Comparison of ENCODE assay signal across 10 mouse cellular contexts in genomic region chr10:62971821-62972220, GRCm38 (mm10). TPM values are rescaled to one million over a fixed set of nuclear protein-coding genes. Genes with fewer than 3 reads are reported as not detected.
DNase-seq lines count a peak whose midpoint lies in the region; ATAC-seq and TF ChIP-seq lines count a peak whose summit lies in the region.
"Had no signal": no experiment of that assay in that cellular context is flagged by ENCODE, and none has a peak within 500 bp of the region (broad histone marks: within the 10 kb centered on the region; RNA-seq: fewer than 3 reads in every experiment).

No protein-coding gene starts in this region.

- no peaks in the 10 kb centered on the region for H3K27me3 ChIP-seq in hindbrain, embryonic 11.5 days (ENCODE audit: control insufficient read depth, insufficient read depth, low read length)
- H3K27me3 ChIP-seq in hindbrain, embryonic 13.5 days, result no peaks in the 10 kb centered on the region
- H3K27me3 ChIP-seq in CH12.LX (replicated peaks), result no peaks in the 10 kb centered on the region

- H3K36me3 ChIP-seq in hindbrain, embryonic 11.5 days (ENCODE audit: control insufficient read depth, insufficient read depth, low read length), result 0 out of 2 replicates have a peak, but pooled peaks cover 2% of the 10 kb centered on the region
- H3K36me3 ChIP-seq in hindbrain, embryonic 13.5 days, result peaks cover 38% of the 10 kb centered on the region
- H3K36me3 ChIP-seq in CH12.LX (replicated peaks in 1 of 2; ENCODE audit: control insufficient read depth in 1 of 2, insufficient read depth in 1 of 2, low read length in 1 of 2), result peaks cover 51 to 75% of the 10 kb centered on the region in 2 experiments

- in situ Hi-C loops in CH12.LX (cut with MboI; ENCODE audit: low pct_ligation_motif_present, low pct_unique_long_range_greater_than_20kb, low sequenced_read_pairs), result no loop called here

- TF ChIP-seq RAD21 in CH12.LX (IDR thresholded peaks at IDR 0.05; ENCODE audit: low read depth, low read length), result no peak

- H3K9ac ChIP-seq in hindbrain, embryonic 11.5 days (ENCODE audit: low read depth, low read length), result no peak overlapping the region
- H3K9ac ChIP-seq in hindbrain, embryonic 13.5 days, result no peak overlapping the region
- no peak overlapping the region for H3K9ac ChIP-seq in CH12.LX (ENCODE audit: insufficient read depth, low read depth)

- dilution Hi-C loops in CH12.LX (cut with MboI; ENCODE audit: extremely low pct_ligation_motif_present, extremely low pct_unique_long_range_greater_than_20kb, low sequenced_read_pairs), result no loop called here

- H3K9me3 ChIP-seq in hindbrain, embryonic 11.5 days (ENCODE audit: control insufficient read depth, low read length), result no peaks in the 10 kb centered on the region
- no peaks in the 10 kb centered on the region for H3K9me3 ChIP-seq in hindbrain, embryonic 13.5 days
- H3K9me3 ChIP-seq in CH12.LX (replicated peaks; ENCODE audit: low read length), result no peaks in the 10 kb centered on the region

- no peak for ATAC-seq in hindbrain, embryonic 11.5 days (ENCODE audit: low FRiP score)
- no peak for ATAC-seq in hindbrain, embryonic 13.5 days (ENCODE audit: low FRiP score)
- ATAC-seq: CD4-positive, CD25-positive, alpha-beta regulatory T cell, adult 4 months had no signal

- 67% methylated on average over 16 of the region's 16 CpGs for WGBS in hindbrain, embryonic 11.5 days
- WGBS in hindbrain, embryonic 13.5 days, result 52% methylated on average over 16 of the region's 16 CpGs

- no peak overlapping the region for H3K27ac ChIP-seq in hindbrain, embryonic 11.5 days (ENCODE audit: low read depth, low read length)
- no peak overlapping the region for H3K27ac ChIP-seq in hindbrain, embryonic 13.5 days
- H3K27ac ChIP-seq in CH12.LX (ENCODE audit: insufficient read depth, low read depth), result no peak overlapping the region
- H3K27ac ChIP-seq: macrophage had no signal

- H3K4me3 ChIP-seq in hindbrain, embryonic 11.5 days (ENCODE audit: low read depth, low read length), result no peak overlapping the region
- H3K4me3 ChIP-seq in hindbrain, embryonic 13.5 days, result no peak overlapping the region
- H3K4me3 ChIP-seq in CH12.LX (replicated peaks in 1 of 3; ENCODE audit: low read depth in 2 of 3, low read length in 2 of 3, poor library complexity in 1 of 3), result no peak overlapping the region

- peak; percentile 29 for DNase-seq in hindbrain, embryonic 11.5 days (ENCODE audit: low spot score)
- peak; percentile 30 for DNase-seq in CH12.LX (ENCODE audit: extremely low read depth)
- peak; percentile 46 to 47 for DNase-seq in cerebellum, postnatal 36 days
- peak; percentile 36 for DNase-seq in layer of hippocampus, adult 9-11 months
- DNase-seq in heart, postnatal 14 days, result no peak
- no peak for DNase-seq in heart, adult 9 months (ENCODE audit: low spot score in 2 of 2)
- DNase-seq in testis, postnatal 10 days (ENCODE audit: low spot score), result no peak

- TF ChIP-seq CTCF in CH12.LX (conservative IDR thresholded peaks at IDR 0.05 in 1 of 2, IDR thresholded peaks at IDR 0.05 in 1 of 2; ENCODE audit: low read depth in 2 of 2, low read length in 2 of 2), result no peak

- intact Hi-C loops in heart, postnatal 14 days (cut with DNase I), result no loop called here

- no peaks in the 10 kb centered on the region for H3K79me2 ChIP-seq in CH12.LX (replicated peaks; ENCODE audit: control insufficient read depth, extremely low read depth, insufficient read depth, poor library complexity, severe bottlenecking)

- TF ChIP-seq EP300 in CH12.LX (IDR thresholded peaks at IDR 0.05; ENCODE audit: low read length), result no peak

- no peak overlapping the region for H3K4me2 ChIP-seq in hindbrain, embryonic 11.5 days (replicated peaks; ENCODE audit: low read depth, low read length)
- no peak overlapping the region for H3K4me2 ChIP-seq in hindbrain, embryonic 13.5 days
- no peak overlapping the region for H3K4me2 ChIP-seq in CH12.LX (ENCODE audit: insufficient read depth, low read depth, poor library complexity, severe bottlenecking)

- no peak for TF ChIP-seq POLR2A in CH12.LX (IDR thresholded peaks at IDR 0.05; ENCODE audit: low read depth, low read length)

- H3K4me1 ChIP-seq in hindbrain, embryonic 11.5 days (replicated peaks; ENCODE audit: control insufficient read depth, insufficient read depth, low read length), result no peaks in the 10 kb centered on the region
- H3K4me1 ChIP-seq in hindbrain, embryonic 13.5 days (replicated peaks), result no peaks in the 10 kb centered on the region
- peaks cover 0 to 6% of the 10 kb centered on the region in 2 experiments; a peak in 1 of 4 replicates for H3K4me1 ChIP-seq in CH12.LX (ENCODE audit: control insufficient read depth in 1 of 2, insufficient read depth in 2 of 2)

TF ChIP-seq in CH12.LX, 34 proteins besides CTCF, POLR2A, EP300 and RAD21:
- no peak for TF ChIP-seq E2F4 (IDR thresholded peaks at IDR 0.05; ENCODE audit: insufficient replicate concordance, low read depth, low read length)
- TF ChIP-seq MEF2A (IDR thresholded peaks at IDR 0.05; ENCODE audit: borderline replicate concordance, low read depth, low read length), result no peak

RNA-seq across cellular contexts. Expression of gene Rufy2, which starts 8.2 kb away (rescaled TPM):
- polyA plus RNA-seq in hindbrain, embryonic 11.5 days (2014; fragmentation: Nextera tagmentation; extraction: Ambion mirVana), result 24.8 and 35.0 TPM in 2 replicates
- 52.6 and 57.0 TPM in 2 replicates for polyA plus RNA-seq in hindbrain, embryonic 13.5 days (2015; fragmentation: Nextera tagmentation; extraction: Ambion mirVana)
- 4.9 and 5.6 TPM in 2 replicates for total RNA-seq in CH12.LX (2012; rRNA removed)
- 5.8 and 9.0 TPM in 2 replicates for total RNA-seq in CH12.LX (2014; rRNA removed)
- 6.8 and 7.1 TPM in 2 replicates for polyA plus RNA-seq in CH12.LX (2012; ENCODE audit: insufficient read length, low read depth)
- total RNA-seq in heart, postnatal 14 days (2021), result 10 to 100 TPM; 12.1 to 13.1 TPM

RNA-seq across cellular contexts. Expression of gene Dna2, which starts 25.0 kb away (rescaled TPM):
- 18.7 and 18.9 TPM in 2 replicates for polyA plus RNA-seq in hindbrain, embryonic 11.5 days (2014; fragmentation: Nextera tagmentation; extraction: Ambion mirVana)
- 5.1 and 6.4 TPM in 2 replicates for polyA plus RNA-seq in hindbrain, embryonic 13.5 days (2015; fragmentation: Nextera tagmentation; extraction: Ambion mirVana)
- total RNA-seq in CH12.LX (2012; rRNA removed) (31.7 and 38.6 TPM in 2 replicates), CH12.LX (2014; rRNA removed) (38.6 and 41.2 TPM in 2 replicates)
- polyA plus RNA-seq in CH12.LX (2012; ENCODE audit: insufficient read length, low read depth), result 33.1 and 33.4 TPM in 2 replicates
- total RNA-seq in heart, postnatal 14 days (2021), result 1 to 10 TPM; 1.7 to 1.9 TPM

RNA-seq across cellular contexts. Expression of gene Slc25a16, which starts 51.4 kb away (rescaled TPM):
- polyA plus RNA-seq in hindbrain, embryonic 11.5 days (2014; fragmentation: Nextera tagmentation; extraction: Ambion mirVana), result 11.6 and 12.9 TPM in 2 replicates
- 13.9 and 14.5 TPM in 2 replicates for polyA plus RNA-seq in hindbrain, embryonic 13.5 days (2015; fragmentation: Nextera tagmentation; extraction: Ambion mirVana)
- total RNA-seq in CH12.LX (2012; rRNA removed) (9.8 and 12.0 TPM in 2 replicates), CH12.LX (2014; rRNA removed) (27.0 TPM in 2 replicates)
- 12.1 and 16.8 TPM in 2 replicates for polyA plus RNA-seq in CH12.LX (2012; ENCODE audit: insufficient read length, low read depth)
- 10 to 100 TPM; 21.9 to 22.3 TPM for total RNA-seq in heart, postnatal 14 days (2021)

RNA-seq across cellular contexts. Expression of gene Hnrnph3, which starts 52.2 kb away (rescaled TPM):
- 163 and 166 TPM in 2 replicates for polyA plus RNA-seq in hindbrain, embryonic 11.5 days (2014; fragmentation: Nextera tagmentation; extraction: Ambion mirVana)
- polyA plus RNA-seq in hindbrain, embryonic 13.5 days (2015; fragmentation: Nextera tagmentation; extraction: Ambion mirVana), result 193 and 195 TPM in 2 replicates
- total RNA-seq in CH12.LX (2012; rRNA removed) (12.8 and 15.1 TPM in 2 replicates), CH12.LX (2014; rRNA removed) (9.5 and 11.7 TPM in 2 replicates)
- polyA plus RNA-seq in CH12.LX (2012; ENCODE audit: insufficient read length, low read depth), result 37.8 and 55.2 TPM in 2 replicates
- 10 to 100 TPM; 26.9 to 28.7 TPM for total RNA-seq in heart, postnatal 14 days (2021)

RNA-seq across cellular contexts. Expression of gene Pbld2, which starts 52.3 kb away (rescaled TPM):
- polyA plus RNA-seq in hindbrain, embryonic 11.5 days (2014; fragmentation: Nextera tagmentation; extraction: Ambion mirVana), result 1.3 and 1.5 TPM in 2 replicates
- polyA plus RNA-seq in hindbrain, embryonic 13.5 days (2015; fragmentation: Nextera tagmentation; extraction: Ambion mirVana), result 0.88 and 1.1 TPM in 2 replicates
- total RNA-seq in CH12.LX (2012; rRNA removed) (0.55 and 0.72 TPM in 2 replicates), CH12.LX (2014; rRNA removed) (0.19 and 0.76 TPM in 2 replicates)
- 0.26 TPM in 1 of 2 replicates, not detected in the other for polyA plus RNA-seq in CH12.LX (2012; ENCODE audit: insufficient read length, low read depth)
- total RNA-seq in heart, postnatal 14 days (2021), result 1 to 10 TPM; 4.3 to 4.9 TPM

Comparison
In these comparisons a context has a peak if more than half of its experiments do, and no peak if none do; other contexts are left out.
1. DNase-seq: peak in hindbrain, embryonic 11.5 days (single experiment), CH12.LX (single experiment), cerebellum, postnatal 36 days (2 of 2) and layer of hippocampus, adult 9-11 months (single experiment); none in heart, postnatal 14 days (0 of 2), heart, adult 9 months (0 of 2) and testis, postnatal 10 days (single experiment).